Mouse (Mus musculus) small intestine, adult 2 months (tissue): ENCODE results near the gene Gpa33. TPM values are rescaled to one million over a fixed set of nuclear protein-coding genes. Genes with fewer than 3 reads are reported as not detected.

Source experiments
- H3K27ac ChIP-seq: fragments of 200-500 bp; 2 replicates; pipeline ENCODE4 v1.5.1; 2012; ENCODE audit warnings: low read depth, low read length, control low read depth, inconsistent platforms; ENCODE audit not compliant: insufficient read depth
- H3K27me3 ChIP-seq: fragments of 200-500 bp; 2 replicates; pipeline ENCODE4 v1.6.1; 2012; ENCODE audit warnings: mild to moderate bottlenecking, moderate library complexity, low read length, inconsistent platforms; ENCODE audit not compliant: control insufficient read depth, insufficient read depth
- H3K36me3 ChIP-seq: fragments of 200-500 bp; 2 replicates; pipeline ENCODE4 v1.6.1; 2012; ENCODE audit warnings: mild to moderate bottlenecking, low read length, control low read depth, inconsistent platforms; ENCODE audit not compliant: control insufficient read depth, insufficient read depth
- H3K4me1 ChIP-seq: fragments of 200-500 bp; 2 replicates; pipeline ENCODE4 v1.6.1; 2012; ENCODE audit warnings: low read length, inconsistent platforms, mixed read lengths; ENCODE audit not compliant: control insufficient read depth, insufficient read depth, insufficient read length
- H3K4me3 ChIP-seq: fragments of 200-500 bp; 2 replicates; pipeline ENCODE4 v1.5.1; 2012; ENCODE audit warnings: low read depth, mild to moderate bottlenecking, control low read depth, inconsistent platforms, low read length, moderate library complexity
- CTCF ChIP-seq: fragments of 200-500 bp; IDR thresholded peaks from 2 replicates; pipeline ENCODE4 v1.5.1; 2012; ENCODE audit warnings: low read depth, mild to moderate bottlenecking, control low read depth, inconsistent platforms, low read length, moderate library complexity, mixed read lengths; ENCODE audit not compliant: insufficient replicate concordance, insufficient read length; ENCODE audit errors: extremely low read depth
- POLR2A ChIP-seq: fragments of 200-500 bp; IDR thresholded peaks from 2 replicates; pipeline ENCODE4 v1.6.1; 2012; ENCODE audit warnings: low read depth, mild to moderate bottlenecking, control low read depth, inconsistent platforms, low read length, moderate library complexity
- WGBS: fragments of 180-500 bp; shearing (Covaris S2); methylation state at CpG from one replicate; pipeline ENCODE4 v1.1.7; 2018; 5-methylcytosine and 5-hydroxymethylcytosine counted together
- polyA plus RNA-seq: library from polyadenylated mRNA; depleted of rRNA; stranded (reverse); fragments of >200 nt; gene quantifications from 2 replicates; pipeline ENCODE4 v1.2.3, GENCODE M21; 2012; rRNA removed

The Gpa33 gene
- 249 and 805 TPM in 2 replicates for polyA plus RNA-seq

DNA sequence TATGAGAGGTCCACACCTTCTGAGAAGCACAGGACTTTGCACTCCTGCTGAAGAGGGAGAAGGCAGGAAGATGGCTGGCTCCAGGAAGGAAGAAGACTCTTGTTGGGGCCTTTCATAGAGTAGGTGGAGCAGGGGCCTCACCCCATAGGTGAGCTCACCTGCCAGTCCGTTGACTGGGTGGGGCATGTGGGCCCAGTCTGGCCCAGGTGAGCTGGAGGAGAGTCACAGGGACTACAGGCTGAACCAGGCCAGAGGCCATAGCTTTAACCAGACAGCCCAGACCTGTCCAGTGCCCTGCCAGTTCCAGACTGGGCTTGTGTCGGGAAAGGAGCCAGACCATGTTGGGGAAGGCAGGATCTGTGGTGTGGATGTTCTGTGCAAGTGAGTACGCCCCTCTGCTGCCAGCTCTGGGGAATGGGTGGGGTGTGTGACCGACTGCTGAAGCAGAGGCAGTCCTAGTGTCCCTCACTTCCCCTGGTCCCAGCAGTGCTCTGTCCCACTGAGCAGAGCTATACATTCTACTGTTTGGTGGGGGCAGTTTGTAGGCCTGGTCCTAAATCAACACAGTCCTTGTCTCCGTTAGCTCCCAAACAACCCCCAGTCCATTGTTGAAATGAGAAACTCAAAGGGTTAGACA, at the start of gene Gpa33:
Gene Gpa33, plus strand, starts transcription at position 15 of the 637 bp plus-strand sequence.
- no peak for TF ChIP-seq CTCF
- TF ChIP-seq POLR2A = peak; percentile 95
- Histone ChIP-seq H3K27ac (peak within 1 kb of the TSS; percentile 98), H3K4me3 (peak within 1 kb of the TSS; percentile 76), H3K4me1 (peaks cover 9% of the 10 kb centered on the region; the same call in 1 of the 2 replicates), H3K36me3 (0 out of 2 replicates have a peak, but pooled peaks cover 3% of the 10 kb centered on the region), H3K27me3 (no peaks in the 10 kb centered on the region)
- 29% methylated on average over 5 of the region's 5 CpGs for WGBS

DNA sequence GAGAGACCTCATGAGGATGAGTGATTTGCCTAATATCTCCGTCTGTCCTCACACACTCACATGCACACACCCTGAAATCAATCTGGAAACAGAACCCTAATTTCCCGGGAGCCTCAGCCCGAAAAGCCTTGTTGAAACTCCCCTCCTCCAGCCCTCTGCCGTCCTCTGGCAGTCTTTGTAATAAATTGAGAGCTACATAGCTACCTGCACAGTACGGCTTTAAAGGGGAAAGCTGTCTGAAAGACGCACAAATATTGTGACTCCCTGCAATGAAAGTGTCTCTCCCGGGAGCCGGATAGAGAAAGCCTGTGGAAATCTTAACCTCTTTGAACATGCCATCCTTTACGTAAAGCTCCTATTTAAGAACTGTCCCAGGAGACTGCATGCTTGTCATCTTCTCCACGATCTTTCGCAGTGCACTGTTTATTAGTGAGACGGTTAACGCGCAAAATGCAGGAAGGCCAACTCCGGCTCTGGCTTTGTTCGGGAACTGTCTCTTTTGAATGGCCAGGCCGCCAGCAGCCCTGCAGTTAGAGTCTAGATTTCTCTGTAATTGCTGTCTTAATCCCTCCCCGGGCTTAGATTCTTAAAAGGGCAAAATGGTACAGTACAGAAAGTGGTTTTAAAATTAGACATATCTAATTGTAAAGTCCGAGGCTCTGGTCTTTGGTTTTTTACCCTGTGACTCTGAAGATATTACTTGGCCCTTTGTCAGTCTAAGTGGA, 41.4 kb upstream of the Gpa33 start:
- Histone ChIP-seq H3K4me1 (no peaks in the 10 kb centered on the region), H3K27me3 (no peaks in the 10 kb centered on the region), H3K36me3 (no peaks in the 10 kb centered on the region), H3K27ac (no peak overlapping the region), H3K4me3 (no peak overlapping the region)
- 88% methylated on average over 19 of the region's 19 CpGs for WGBS
- TF ChIP-seq POLR2A (no peak), CTCF (no peak)

DNA sequence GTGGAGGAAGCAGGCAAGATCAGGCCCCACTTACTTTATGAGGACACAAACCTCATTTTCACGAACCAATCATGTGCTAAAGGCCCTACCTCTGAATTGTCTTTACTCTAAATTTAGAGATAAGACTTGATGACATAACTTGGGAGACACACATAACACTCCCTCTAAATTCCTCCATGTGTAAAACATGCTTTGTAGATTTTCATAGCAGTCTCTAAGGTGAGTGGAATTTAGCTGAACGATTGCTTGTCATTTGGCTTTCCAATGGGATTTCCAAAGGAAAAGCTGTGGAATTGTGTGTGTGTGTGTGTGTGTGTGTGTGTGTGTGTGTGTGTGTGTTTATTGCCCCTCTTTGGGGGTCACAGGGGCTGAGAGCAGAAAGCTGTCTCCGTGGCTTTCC, 40.7 kb upstream of the Gpa33 start:
- Histone ChIP-seq H3K27ac (no peak overlapping the region), H3K4me3 (no peak overlapping the region), H3K36me3 (no peaks in the 10 kb centered on the region), H3K27me3 (no peaks in the 10 kb centered on the region), H3K4me1 (no peaks in the 10 kb centered on the region)
- TF ChIP-seq POLR2A = no peak
- no peak for TF ChIP-seq CTCF
- WGBS = 60% methylated on average over 3 of the region's 3 CpGs

DNA sequence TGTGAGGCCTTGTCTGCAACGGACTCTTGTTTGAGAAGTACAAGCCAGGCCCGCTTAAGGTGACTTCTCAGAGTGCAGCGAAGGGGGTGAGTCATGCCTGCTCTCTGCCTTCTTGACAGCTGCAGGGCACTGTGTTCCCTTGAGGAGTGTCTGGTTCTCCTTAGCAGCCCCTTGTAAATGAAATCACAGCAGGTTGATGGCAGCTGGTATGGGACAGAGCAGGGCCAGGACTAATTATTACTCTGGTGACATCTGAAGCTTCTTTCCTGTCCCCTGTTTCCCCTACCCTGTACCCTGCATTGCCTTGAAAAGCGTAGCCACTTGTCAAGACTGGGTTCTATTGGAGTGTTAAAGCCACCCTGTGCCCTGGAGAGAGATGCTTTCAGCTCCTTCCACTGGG, 40.3 kb upstream of the Gpa33 start:
- Histone ChIP-seq H3K36me3 (no peaks in the 10 kb centered on the region), H3K27me3 (no peaks in the 10 kb centered on the region), H3K4me1 (no peaks in the 10 kb centered on the region), H3K27ac (no peak overlapping the region), H3K4me3 (no peak overlapping the region)
- no peak for TF ChIP-seq POLR2A
- no peak for TF ChIP-seq CTCF
- 54% methylated on average over 4 of the region's 4 CpGs for WGBS

DNA sequence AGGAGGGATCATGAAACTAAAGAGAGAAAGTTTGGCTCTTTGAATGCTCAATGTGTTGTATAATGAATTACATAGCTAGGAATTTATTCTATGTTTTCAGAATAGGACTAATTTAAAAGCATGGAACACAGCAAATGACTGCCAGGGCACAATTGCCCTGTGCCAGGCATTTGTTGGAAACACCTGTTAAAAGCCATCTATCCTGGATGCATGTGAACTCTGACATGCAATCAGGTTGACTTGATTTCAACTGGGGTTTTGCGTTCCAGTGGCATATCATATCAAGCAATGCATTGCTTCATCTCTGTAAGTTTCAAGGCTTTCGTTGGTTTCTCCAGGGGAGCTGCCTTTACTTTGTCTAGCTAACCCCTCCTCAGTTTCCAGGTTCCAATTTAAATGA, 39.7 kb upstream of the Gpa33 start:
- Histone ChIP-seq H3K36me3 (no peaks in the 10 kb centered on the region), H3K27ac (no peak overlapping the region), H3K4me1 (no peaks in the 10 kb centered on the region), H3K27me3 (no peaks in the 10 kb centered on the region), H3K4me3 (no peak overlapping the region)
- no peak for TF ChIP-seq CTCF
- no peak for TF ChIP-seq POLR2A
- WGBS = 84% methylated on average over 2 of the region's 2 CpGs

DNA sequence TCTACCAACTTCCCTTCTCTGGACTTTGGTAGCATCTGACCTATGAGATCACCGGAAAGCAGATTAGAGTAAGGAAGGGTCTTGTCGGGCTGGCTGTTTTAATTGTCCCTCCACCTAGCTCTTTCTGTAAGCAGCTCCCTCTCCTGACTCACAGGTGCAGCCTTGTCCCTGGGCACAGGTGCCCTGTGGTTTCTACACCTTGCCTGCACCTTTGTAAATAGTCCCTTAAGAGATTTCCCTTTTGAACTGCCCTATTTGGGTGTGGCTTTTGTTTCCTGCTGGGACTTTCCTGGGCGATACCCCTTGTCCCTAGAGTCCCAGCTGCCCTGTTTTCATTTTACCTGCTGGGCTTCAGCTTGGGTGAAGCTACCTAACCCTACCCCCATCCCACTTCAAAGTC, 35.6 kb upstream of the Gpa33 start:
- H3K4me1 ChIP-seq = no peaks in the 10 kb centered on the region
- 29% methylated on average over 3 of the region's 3 CpGs for WGBS
- no peaks in the 10 kb centered on the region for H3K27me3 ChIP-seq
- no peak overlapping the region for H3K27ac ChIP-seq
- H3K36me3 ChIP-seq = no peaks in the 10 kb centered on the region
- no peak for TF ChIP-seq POLR2A
- no peak for TF ChIP-seq CTCF
- H3K4me3 ChIP-seq = no peak overlapping the region

DNA sequence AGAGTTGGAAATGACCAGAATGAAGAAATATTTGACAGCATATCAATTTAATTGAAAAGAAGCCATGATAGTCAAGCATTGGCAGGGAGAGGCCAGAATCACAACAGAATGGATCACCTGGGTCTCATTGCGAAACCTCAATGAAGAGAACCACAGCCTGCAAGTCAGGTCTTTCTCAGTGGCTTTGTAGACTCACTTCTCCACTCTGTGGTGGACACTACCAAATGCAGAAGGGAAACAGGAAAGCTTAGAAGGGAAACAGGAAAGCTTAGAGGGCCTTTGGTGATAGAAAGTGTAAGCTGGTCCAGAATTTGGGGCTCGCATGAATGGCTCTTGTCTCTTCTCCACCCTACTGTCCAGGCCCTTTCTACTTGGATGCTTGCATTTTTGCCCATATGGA, 31.9 kb upstream of the Gpa33 start:
- TF ChIP-seq CTCF (no peak), POLR2A (no peak)
- WGBS = 89% methylated on average over 2 of the region's 2 CpGs

DNA sequence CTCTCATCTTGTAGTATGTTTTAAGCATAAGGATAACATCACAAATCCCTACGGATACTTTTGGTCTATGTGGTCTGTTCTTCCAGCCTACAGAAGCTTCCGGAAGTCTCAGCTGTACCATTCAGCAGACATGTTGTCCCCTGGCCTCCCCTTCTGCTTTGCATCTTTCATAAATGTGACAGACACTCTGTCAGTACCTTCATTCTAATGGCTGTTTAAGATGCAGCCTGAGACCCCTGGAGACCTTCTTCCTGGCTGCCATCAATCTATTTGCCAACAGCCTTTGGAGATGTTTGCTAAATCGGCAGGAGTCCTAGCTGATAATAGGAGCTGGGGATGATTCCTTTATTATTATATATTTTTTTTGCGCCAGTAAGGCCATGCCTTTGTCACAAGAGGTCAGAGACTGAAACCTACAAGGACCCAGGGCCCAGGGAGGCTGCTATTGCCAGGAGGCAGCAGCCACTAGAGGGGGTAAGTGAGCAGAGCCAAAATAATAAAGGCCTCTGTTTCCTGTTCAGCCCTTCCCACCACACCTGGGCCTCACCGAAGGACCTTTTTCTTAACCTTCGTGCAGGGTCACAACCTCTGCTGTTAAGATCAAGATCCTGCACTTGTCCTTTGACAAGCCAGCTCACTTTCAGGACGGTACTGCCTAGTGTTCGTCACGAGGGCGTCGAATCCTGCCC, 27.0 kb upstream of the Gpa33 start:
- no peak overlapping the region for H3K4me3 ChIP-seq
- H3K27me3 ChIP-seq = no peaks in the 10 kb centered on the region
- peak; percentile 84; the same call in 1 of the 2 replicates for TF ChIP-seq CTCF
- no peak for TF ChIP-seq POLR2A
- WGBS = 45% methylated on average over 11 of the region's 11 CpGs
- peaks cover 5% of the 10 kb centered on the region; the same call in 1 of the 2 replicates for H3K4me1 ChIP-seq
- H3K27ac ChIP-seq = no peak overlapping the region
- no peaks in the 10 kb centered on the region for H3K36me3 ChIP-seq

More for the DNA sequence above, 31.9 kb upstream of the Gpa33 start:
- Histone ChIP-seq H3K4me3 (no peak overlapping the region), H3K27ac (no peak overlapping the region), H3K27me3 (no peaks in the 10 kb centered on the region), H3K4me1 (no peaks in the 10 kb centered on the region), H3K36me3 (no peaks in the 10 kb centered on the region)
